Mouse (Mus musculus) limb, embryonic 11.5 days (tissue): Measurements from ENCODE around the gene Rabac1. TPM values are rescaled to one million over a fixed set of nuclear protein-coding genes. Genes with fewer than 3 reads are reported as not detected.

Experiments used
- ATAC-seq: fragments of 200-750 bp; cut with Nextera tagmentation; 2 replicates; pipeline ENCODE4 v1.8.0; 2017; ENCODE audit warnings: low read depth; ENCODE audit not compliant: insufficient number of reproducible peaks, low FRiP score, low TSS enrichment
- DNase-seq: peaks from one replicate; pipeline ENCODE4 v3.0.0-alpha.2; 2015; ENCODE audit warnings: low spot score
- H3K27ac ChIP-seq: fragments of 300-500 bp; sonication (generic); replicated peaks from 2 replicates; pipeline ENCODE4 v1.5.1; 2014; ENCODE audit warnings: low read depth, mild to moderate bottlenecking, low read length
- H3K27me3 ChIP-seq: fragments of 300-500 bp; sonication (generic); 2 replicates; pipeline ENCODE4 v1.6.1; 2014; ENCODE audit warnings: mild to moderate bottlenecking, low read length, mixed read lengths; ENCODE audit not compliant: control insufficient read depth, insufficient read depth
- H3K36me3 ChIP-seq: fragments of 300-500 bp; sonication (generic); 2 replicates; pipeline ENCODE4 v1.6.1; 2014; ENCODE audit warnings: mild to moderate bottlenecking, low read length, moderate library complexity, mixed read lengths; ENCODE audit not compliant: control insufficient read depth, insufficient read depth
- H3K4me1 ChIP-seq: fragments of 300-500 bp; sonication (generic); 2 replicates; pipeline ENCODE4 v1.6.1; 2014; ENCODE audit warnings: low read length, mixed read lengths; ENCODE audit not compliant: control insufficient read depth, insufficient read depth
- H3K4me2 ChIP-seq: fragments of 300-500 bp; sonication (generic); 2 replicates; pipeline ENCODE4 v1.6.1; 2014; ENCODE audit warnings: low read depth, mild to moderate bottlenecking, moderate library complexity; ENCODE audit not compliant: severe bottlenecking
- H3K4me3 ChIP-seq: fragments of 300-500 bp; sonication (generic); 2 replicates; pipeline ENCODE4 v1.5.1; 2014; ENCODE audit warnings: low read depth, low read length
- H3K9ac ChIP-seq: fragments of 300-500 bp; sonication (generic); 2 replicates; pipeline ENCODE4 v1.6.1; 2014; ENCODE audit warnings: mild to moderate bottlenecking, low read length
- H3K9me3 ChIP-seq: fragments of 300-500 bp; sonication (generic); 2 replicates; pipeline ENCODE4 v1.6.1; 2016; ENCODE audit warnings: low read length; ENCODE audit not compliant: control insufficient read depth
- WGBS: fragments of 180-500 bp; shearing (Covaris S2); extraction: QIAGEN DNeasy Blood & Tissue Kit; methylation state at CpG from one replicate; pipeline ENCODE4 v1.1.7; 2014; 5-methylcytosine and 5-hydroxymethylcytosine counted together
- polyA plus RNA-seq: library from polyadenylated mRNA; unstranded; fragments of >200 nt; fragmentation: Nextera tagmentation; extraction: Ambion mirVana; gene quantifications from 2 replicates; pipeline ENCODE4 v1.2.1, GENCODE M21; 2014

Rabac1 gene
- polyA plus RNA-seq, 1 experiment from 2014 or later, result 78.1 TPM

- Histone ChIP-seq H3K9me3 (0 out of 2 replicates have a peak, but pooled peaks cover 2% of the 10 kb centered on the region), H3K4me1 (peaks cover 7% of the 10 kb centered on the region; the same call in 1 of the 2 replicates), H3K4me3 (peak overlapping the region; percentile 31), H3K27me3 (peaks cover 70% of the 10 kb centered on the region), H3K36me3 (no peaks in the 10 kb centered on the region), H3K9ac (peak overlapping the region; percentile 34), H3K27ac (no peak overlapping the region), H3K4me2 (peak overlapping the region; percentile 55)
- no peak for ATAC-seq
- WGBS, result 3% methylated on average over 29 of the region's 33 CpGs
- DNase-seq, result no peak
Observed at GRCm38 (mm10) chr7:24955226-24955625, 17.3 kb downstream of the Rabac1 start.

GRCm38 (mm10) chr7:24954450-24954849 is 18.1 kb downstream of the Rabac1 start:
- no peak for ATAC-seq
- Histone ChIP-seq H3K9ac (peak overlapping the region; percentile 49), H3K4me2 (peak overlapping the region; percentile 55), H3K4me1 (peaks cover 7% of the 10 kb centered on the region; the same call in 1 of the 2 replicates), H3K9me3 (0 out of 2 replicates have a peak, but pooled peaks cover 2% of the 10 kb centered on the region), H3K27me3 (peaks cover 78% of the 10 kb centered on the region), H3K27ac (no peak overlapping the region), H3K36me3 (no peaks in the 10 kb centered on the region), H3K4me3 (peak overlapping the region; percentile 31)
- peak; percentile 54 for DNase-seq
- 1% methylated on average over 30 of the region's 30 CpGs for WGBS

DNA sequence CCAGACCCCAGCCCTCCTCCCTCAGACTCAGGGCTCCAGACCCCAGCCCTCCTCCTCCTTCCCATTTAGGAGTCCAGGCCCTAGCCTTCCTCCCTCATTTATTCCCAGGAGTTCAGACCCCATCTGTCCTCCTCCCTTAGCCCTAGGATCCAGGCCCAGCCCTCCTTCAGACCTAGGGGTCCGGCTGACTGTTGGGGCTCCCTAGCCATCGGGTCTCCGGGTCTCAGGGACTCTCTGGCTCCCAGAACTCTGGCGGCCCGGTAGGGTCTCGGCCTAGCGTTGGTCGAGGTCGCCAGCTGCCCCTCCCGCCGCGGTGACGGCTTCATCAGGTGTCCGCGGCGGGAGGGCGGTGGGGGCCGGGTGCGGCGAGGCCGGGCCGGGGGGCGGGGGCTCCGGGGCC is 18.6 kb downstream of the Rabac1 start:
- DNase-seq (no peak), ATAC-seq (no peak)
- no peaks in the 10 kb centered on the region for H3K36me3 ChIP-seq
- H3K4me1 ChIP-seq, result peaks cover 7% of the 10 kb centered on the region; the same call in 1 of the 2 replicates
- H3K4me3 ChIP-seq, result peak overlapping the region; percentile 31
- H3K4me2 ChIP-seq, result peak overlapping the region; percentile 55
- 0 out of 2 replicates have a peak, but pooled peaks cover 2% of the 10 kb centered on the region for H3K9me3 ChIP-seq
- H3K27ac ChIP-seq, result no peak overlapping the region
- under 1% methylated on average over 24 of the region's 24 CpGs for WGBS
- H3K9ac ChIP-seq, result peak overlapping the region; percentile 49
- peaks cover 83% of the 10 kb centered on the region for H3K27me3 ChIP-seq

GRCm38 (mm10) chr7:24949958-24950623 is 22.5 kb downstream of the Rabac1 start:
- Histone ChIP-seq H3K4me3 (no peak overlapping the region), H3K4me2 (no peak overlapping the region), H3K4me1 (peaks cover 5% of the 10 kb centered on the region; the same call in 1 of the 2 replicates), H3K27ac (no peak overlapping the region), H3K9ac (no peak overlapping the region), H3K36me3 (no peaks in the 10 kb centered on the region), H3K9me3 (no peaks in the 10 kb centered on the region), H3K27me3 (peaks cover 99% of the 10 kb centered on the region)
- ATAC-seq (peak; percentile 23; the same call in 1 of the 2 replicates), DNase-seq (peak; percentile 89)
- WGBS, result 1% methylated on average over 8 of the region's 8 CpGs

GRCm38 (mm10) chr7:24948774-24949173 is 23.8 kb downstream of the Rabac1 start:
- Histone ChIP-seq H3K4me3 (no peak overlapping the region), H3K27me3 (peaks cover 99% of the 10 kb centered on the region), H3K27ac (no peak overlapping the region), H3K9me3 (no peaks in the 10 kb centered on the region), H3K36me3 (no peaks in the 10 kb centered on the region), H3K4me2 (no peak overlapping the region), H3K4me1 (peaks cover 4% of the 10 kb centered on the region; the same call in 1 of the 2 replicates), H3K9ac (no peak overlapping the region)
- ATAC-seq, result no peak
- 3% methylated on average over 29 of the region's 29 CpGs for WGBS
- DNase-seq, result no peak

DNA sequence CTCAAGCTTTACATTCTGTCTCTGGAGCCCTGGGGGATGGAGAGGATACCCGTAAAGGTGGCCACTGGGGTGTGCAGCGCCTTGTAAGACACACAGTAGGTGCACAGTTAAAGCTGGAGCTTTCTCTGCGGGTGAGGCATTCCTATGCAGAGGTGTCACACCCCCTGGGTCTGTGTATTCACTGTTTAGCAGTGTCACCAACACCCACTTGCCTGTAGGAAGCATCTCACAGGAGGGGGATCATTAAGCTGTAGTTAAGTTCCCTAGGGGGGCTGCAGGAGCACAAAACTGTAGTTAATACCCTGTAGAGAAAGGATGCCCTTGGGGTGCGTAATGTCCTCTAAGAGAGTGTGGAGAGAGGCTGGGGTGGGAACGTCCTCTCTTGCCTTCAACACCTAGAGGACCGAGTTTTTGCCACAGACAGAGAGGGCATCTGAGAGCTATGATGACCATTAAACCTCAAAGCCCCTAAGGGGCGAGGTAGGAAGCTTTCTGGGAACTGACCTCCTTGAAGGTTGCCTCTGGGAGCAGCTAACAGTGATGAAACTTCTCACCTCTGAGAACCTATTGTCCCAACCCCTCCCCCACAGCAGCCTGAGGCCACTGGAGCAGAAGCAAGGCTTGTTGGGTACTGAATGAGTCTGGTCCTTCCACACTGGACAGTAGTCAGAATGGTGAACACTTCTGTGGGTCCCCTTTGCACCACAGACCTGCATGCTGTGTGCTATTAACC is 25.1 kb downstream of the Rabac1 start:
- DNase-seq (no peak), ATAC-seq (no peak)
- Histone ChIP-seq H3K36me3 (no peaks in the 10 kb centered on the region), H3K27me3 (peaks cover 99% of the 10 kb centered on the region), H3K4me2 (no peak overlapping the region), H3K4me3 (no peak overlapping the region), H3K9me3 (no peaks in the 10 kb centered on the region), H3K4me1 (peaks cover 4% of the 10 kb centered on the region; the same call in 1 of the 2 replicates), H3K9ac (no peak overlapping the region), H3K27ac (no peak overlapping the region)
- under 1% methylated on average over 7 of the region's 7 CpGs for WGBS

GRCm38 (mm10) chr7:24944257-24944950 is 28.1 kb downstream of the Rabac1 start, which contains the start of gene Gm4881:
Gene Gm4881, minus strand, starts transcription at chr7:24944494.
- Histone ChIP-seq H3K27ac (no peak within 1 kb of the TSS), H3K4me3 (peak within 1 kb of the TSS; percentile 26), H3K9ac (no peak within 1 kb of the TSS), H3K9me3 (no peaks in the 10 kb centered on the region), H3K4me1 (peaks cover 4% of the 10 kb centered on the region; the same call in 1 of the 2 replicates), H3K27me3 (peaks cover 91% of the 10 kb centered on the region), H3K4me2 (peak within 1 kb of the TSS; percentile 48), H3K36me3 (no peaks in the 10 kb centered on the region)
- DNase-seq (no peak), ATAC-seq (no peak)
- WGBS, result under 1% methylated on average over 64 of the region's 72 CpGs

DNA sequence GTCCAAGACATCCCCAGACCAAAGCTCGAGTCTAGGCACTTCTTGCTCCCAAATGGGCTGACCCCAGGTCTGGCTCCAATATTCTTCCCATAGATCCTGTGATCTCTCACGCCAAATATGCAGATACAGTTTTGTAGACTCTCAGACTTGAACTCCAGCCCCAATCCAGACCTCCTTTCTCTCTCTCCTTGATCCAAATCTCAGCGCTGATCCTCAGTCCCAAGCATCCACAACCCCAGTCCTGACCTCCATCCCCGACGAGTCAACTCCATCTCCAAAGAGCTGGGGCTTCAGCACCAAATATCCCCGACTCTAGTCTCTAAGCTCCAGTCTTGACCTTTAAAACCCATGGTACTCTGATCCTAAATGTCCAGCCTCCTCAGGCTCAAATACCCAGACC is 28.9 kb downstream of the Rabac1 start:
- H3K27ac ChIP-seq, result no peak overlapping the region
- DNase-seq, result no peak
- WGBS, result 8% methylated on average over 6 of the region's 6 CpGs
- H3K36me3 ChIP-seq, result no peaks in the 10 kb centered on the region
- no peak overlapping the region for H3K4me3 ChIP-seq
- peaks cover 87% of the 10 kb centered on the region for H3K27me3 ChIP-seq
- H3K4me2 ChIP-seq, result no peak overlapping the region
- no peaks in the 10 kb centered on the region for H3K9me3 ChIP-seq
- no peak overlapping the region for H3K9ac ChIP-seq
- peaks cover 4% of the 10 kb centered on the region; the same call in 1 of the 2 replicates for H3K4me1 ChIP-seq
- no peak for ATAC-seq
